Mouse (Mus musculus) cerebellum, adult 11-12 months (tissue): Measurements from ENCODE around the gene Crls1.

Source experiments
- DNase-seq: peaks from one replicate; pipeline ENCODE4 v3.0.0; 2022

The Crls1 gene

GRCm38 (mm10) chr2:132885312-132885711, 38.8 kb downstream of the Crls1 start:
- DNase-seq = no peak

GRCm38 (mm10) chr2:132893826-132894225, 47.4 kb downstream of the Crls1 start:
- DNase-seq = no peak

GRCm38 (mm10) chr2:132898211-132898610, 51.7 kb downstream of the Crls1 start:
- no peak for DNase-seq

GRCm38 (mm10) chr2:132900596-132900995, 54.1 kb downstream of the Crls1 start:
- no peak for DNase-seq

GRCm38 (mm10) chr2:132901636-132902035, 55.2 kb downstream of the Crls1 start:
- DNase-seq = no peak

- DNase-seq = no peak
These were observed 55.6 kb downstream of the Crls1 start for GRCm38 (mm10) chr2:132902056-132902455.

GRCm38 (mm10) chr2:132903498-132903897, 57.0 kb downstream of the Crls1 start:
- peak; percentile 20 for DNase-seq

GRCm38 (mm10) chr2:132904961-132905360, 58.5 kb downstream of the Crls1 start:
- DNase-seq = no peak

GRCm38 (mm10) chr2:132906763-132907162, 60.3 kb downstream of the Crls1 start:
- DNase-seq = no peak

- no peak for DNase-seq
These were observed 68.3 kb downstream of the Crls1 start for GRCm38 (mm10) chr2:132914785-132915184.
